Mouse (Mus musculus): ENCODE results near the gene Zranb3.

DNA sequence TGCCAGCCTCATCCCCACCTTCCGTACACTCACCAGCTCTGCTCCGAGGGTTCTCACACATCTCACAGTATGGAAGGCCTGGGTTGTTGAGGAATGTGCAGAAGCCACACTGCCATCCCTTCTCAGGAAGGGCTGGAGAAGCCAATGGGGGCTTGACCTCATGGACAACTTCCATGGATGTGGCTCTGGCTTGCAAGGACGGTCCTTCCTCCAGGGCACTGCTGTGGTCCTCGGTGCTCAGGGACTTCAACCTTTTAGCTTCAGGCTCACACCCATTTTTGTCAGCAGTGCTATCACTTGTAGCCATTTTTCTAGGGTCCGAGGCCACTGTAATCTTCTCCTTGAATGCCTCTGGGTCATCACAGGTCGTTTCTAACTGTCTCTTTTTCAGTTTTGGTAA is 126.7 kb downstream of the Zranb3 start:
- no peak for TF ChIP-seq CTCF (IDR thresholded peaks at IDR 0.05; ENCODE audit: low read depth)
- no peak for TF ChIP-seq EP300 (optimal IDR thresholded peaks at IDR 0.05)
